Mouse (Mus musculus): ENCODE measurements around the gene Zfp335. TPM values are rescaled to one million over a fixed set of nuclear protein-coding genes. Genes with fewer than 3 reads are reported as not detected.

The Zfp335 gene
- polyA plus RNA-seq (2014; fragmentation: Nextera tagmentation; extraction: Ambion mirVana) = 8.6 and 8.8 TPM in 2 replicates

GRCm38 (mm10) chr2:164911086-164912048 lies at the start of gene Zfp335:
Gene Zfp335 (minus strand): TSS chr2:164911757.
- ATAC-seq (ENCODE audit: low FRiP score) (peak; percentile 89), DNase-seq (ENCODE audit: low spot score) (peak; percentile 95)
- peak within 1 kb of the TSS; percentile 69 for H3K4me2 ChIP-seq (replicated peaks; ENCODE audit: low read depth, low read length)
- peak within 1 kb of the TSS; percentile 53 for H3K4me3 ChIP-seq (ENCODE audit: low read depth, low read length)
- H3K9ac ChIP-seq (ENCODE audit: low read depth, low read length) = peak within 1 kb of the TSS; percentile 83
- H3K27ac ChIP-seq (ENCODE audit: low read depth, low read length) = peak within 1 kb of the TSS; percentile 96
- H3K9me3 ChIP-seq (ENCODE audit: control insufficient read depth, low read length) = 0 out of 2 replicates have a peak, but pooled peaks cover under 1% of the 10 kb centered on the region
- no peaks in the 10 kb centered on the region for H3K27me3 ChIP-seq (ENCODE audit: control insufficient read depth, insufficient read depth, low read length)
- peaks cover 18% of the 10 kb centered on the region for H3K36me3 ChIP-seq (ENCODE audit: control insufficient read depth, insufficient read depth, low read length)
- peaks cover 6% of the 10 kb centered on the region for H3K4me1 ChIP-seq (replicated peaks; ENCODE audit: control insufficient read depth, insufficient read depth, low read length)
- under 1% methylated on average over 74 of the region's 91 CpGs for WGBS

GRCm38 (mm10) chr2:164960716-164961441 lies 49.3 kb upstream of the Zfp335 start, which contains the start of gene Slc12a5:
Gene Slc12a5 (plus strand): TSS chr2:164960802.
- Histone ChIP-seq H3K27ac (ENCODE audit: low read depth, low read length) (no peak within 1 kb of the TSS), H3K4me2 (replicated peaks; ENCODE audit: low read depth, low read length) (peak within 1 kb of the TSS; percentile 50), H3K4me1 (replicated peaks; ENCODE audit: control insufficient read depth, insufficient read depth, low read length) (peaks cover 9% of the 10 kb centered on the region; the same call in 1 of the 2 replicates), H3K36me3 (ENCODE audit: control insufficient read depth, insufficient read depth, low read length) (no peaks in the 10 kb centered on the region), H3K9me3 (ENCODE audit: control insufficient read depth, low read length) (no peaks in the 10 kb centered on the region), H3K4me3 (ENCODE audit: low read depth, low read length) (peak within 1 kb of the TSS; percentile 50), H3K9ac (ENCODE audit: low read depth, low read length) (peak within 1 kb of the TSS; percentile 32), H3K27me3 (ENCODE audit: control insufficient read depth, insufficient read depth, low read length) (no peaks in the 10 kb centered on the region)
- ATAC-seq (ENCODE audit: low FRiP score) (peak; percentile 63), DNase-seq (ENCODE audit: low spot score) (peak; percentile 84)
- 2% methylated on average over 26 of the region's 54 CpGs for WGBS

GRCm38 (mm10) chr2:164957548-164958315 lies 46.2 kb upstream of the Zfp335 start:
- ATAC-seq (ENCODE audit: low FRiP score) = no peak

DNA sequence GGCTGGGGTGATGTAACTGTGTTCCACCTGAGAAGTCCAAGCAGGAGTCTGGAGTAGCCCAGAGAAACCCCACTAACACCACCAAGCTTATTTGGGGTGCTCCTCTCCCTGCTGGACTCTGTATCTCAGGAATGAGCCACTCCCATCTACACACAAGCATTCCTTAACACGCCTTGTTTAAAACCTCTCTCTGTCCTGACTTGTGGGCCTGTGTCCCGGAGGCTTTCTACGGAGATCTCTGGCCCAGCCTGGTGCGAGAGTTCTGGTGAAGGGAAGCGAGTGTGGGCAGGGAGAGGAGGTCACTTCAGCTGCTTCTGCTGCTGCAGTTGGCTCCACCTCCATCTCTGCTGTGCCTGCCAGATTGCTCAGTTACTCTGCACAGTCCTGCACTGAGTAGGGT lies 44.6 kb upstream of the Zfp335 start:
- Histone ChIP-seq H3K9me3 (ENCODE audit: control insufficient read depth, low read length) (no peaks in the 10 kb centered on the region), H3K36me3 (ENCODE audit: control insufficient read depth, insufficient read depth, low read length) (no peaks in the 10 kb centered on the region), H3K9ac (ENCODE audit: low read depth, low read length) (no peak overlapping the region), H3K4me2 (replicated peaks; ENCODE audit: low read depth, low read length) (no peak overlapping the region), H3K4me1 (replicated peaks; ENCODE audit: control insufficient read depth, insufficient read depth, low read length) (peaks cover 4% of the 10 kb centered on the region; the same call in 1 of the 2 replicates), H3K4me3 (ENCODE audit: low read depth, low read length) (no peak overlapping the region), H3K27me3 (ENCODE audit: control insufficient read depth, insufficient read depth, low read length) (peaks cover 7% of the 10 kb centered on the region), H3K27ac (ENCODE audit: low read depth, low read length) (no peak overlapping the region)
- DNase-seq (ENCODE audit: low spot score) (no peak), ATAC-seq (ENCODE audit: low FRiP score) (no peak)
- WGBS = 73% methylated on average over 5 of the region's 5 CpGs

More at GRCm38 (mm10) chr2:164957548-164958315, 46.2 kb upstream of the Zfp335 start:
- H3K27me3 ChIP-seq (ENCODE audit: control insufficient read depth, insufficient read depth, low read length) = no peaks in the 10 kb centered on the region
- H3K4me2 ChIP-seq (replicated peaks; ENCODE audit: low read depth, low read length) = no peak overlapping the region
- H3K27ac ChIP-seq (ENCODE audit: low read depth, low read length) = no peak overlapping the region
- H3K4me3 ChIP-seq (ENCODE audit: low read depth, low read length) = no peak overlapping the region
- H3K9me3 ChIP-seq (ENCODE audit: control insufficient read depth, low read length) = no peaks in the 10 kb centered on the region
- 66% methylated on average over 9 of the region's 9 CpGs for WGBS
- no peak overlapping the region for H3K9ac ChIP-seq (ENCODE audit: low read depth, low read length)
- peaks cover 6% of the 10 kb centered on the region; the same call in 1 of the 2 replicates for H3K4me1 ChIP-seq (replicated peaks; ENCODE audit: control insufficient read depth, insufficient read depth, low read length)
- DNase-seq (ENCODE audit: low spot score) = no peak
- H3K36me3 ChIP-seq (ENCODE audit: control insufficient read depth, insufficient read depth, low read length) = no peaks in the 10 kb centered on the region

DNA sequence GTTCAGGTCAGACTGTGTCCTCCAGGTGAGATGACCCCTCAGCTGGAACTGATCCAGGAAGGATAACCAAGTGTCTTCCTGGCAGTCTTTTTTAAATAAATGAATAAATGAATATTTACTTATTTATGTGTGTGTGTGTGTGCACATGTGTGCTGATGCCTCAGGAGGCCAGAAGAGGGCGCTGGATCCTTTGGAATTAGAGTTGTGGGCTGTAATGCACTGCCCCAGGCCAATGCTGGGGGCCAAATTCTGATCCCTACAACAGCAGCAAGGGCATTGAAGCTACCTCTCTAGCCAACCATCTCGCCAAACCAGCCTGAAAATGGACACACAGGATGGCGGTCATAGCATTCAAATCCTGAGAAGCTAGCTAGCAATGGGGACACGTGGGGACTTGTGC lies 44.2 kb upstream of the Zfp335 start:
- 78% methylated on average over 4 of the region's 4 CpGs for WGBS
- Histone ChIP-seq H3K9ac (ENCODE audit: low read depth, low read length) (no peak overlapping the region), H3K36me3 (ENCODE audit: control insufficient read depth, insufficient read depth, low read length) (no peaks in the 10 kb centered on the region), H3K4me1 (replicated peaks; ENCODE audit: control insufficient read depth, insufficient read depth, low read length) (no peaks in the 10 kb centered on the region; the same call in 1 of the 2 replicates), H3K27ac (ENCODE audit: low read depth, low read length) (no peak overlapping the region), H3K4me2 (replicated peaks; ENCODE audit: low read depth, low read length) (no peak overlapping the region), H3K27me3 (ENCODE audit: control insufficient read depth, insufficient read depth, low read length) (peaks cover 12% of the 10 kb centered on the region), H3K9me3 (ENCODE audit: control insufficient read depth, low read length) (no peaks in the 10 kb centered on the region), H3K4me3 (ENCODE audit: low read depth, low read length) (no peak overlapping the region)
- no peak for DNase-seq (ENCODE audit: low spot score)
- ATAC-seq (ENCODE audit: low FRiP score) = no peak

DNA sequence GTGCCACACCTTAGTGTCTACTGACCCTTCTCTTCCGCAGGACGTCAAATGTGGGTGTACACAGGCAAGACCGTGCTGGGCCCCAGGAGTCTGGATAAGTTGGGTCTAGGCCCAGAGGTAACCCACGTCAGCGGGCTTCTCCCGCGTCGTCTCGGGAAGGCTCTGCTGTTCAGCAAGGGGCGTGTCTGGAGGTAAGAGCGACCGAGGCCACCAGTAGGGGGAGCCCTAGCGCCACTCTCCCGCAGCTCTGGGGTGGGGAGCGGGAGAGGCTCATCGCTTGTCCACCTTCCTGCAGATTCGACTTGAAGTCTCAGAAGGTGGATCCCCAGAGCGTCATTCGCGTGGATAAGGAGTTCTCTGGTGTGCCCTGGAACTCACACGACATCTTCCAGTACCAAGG lies 41.7 kb upstream of the Zfp335 start:
- ATAC-seq (ENCODE audit: low FRiP score) (peak; percentile 63), DNase-seq (ENCODE audit: low spot score) (peak; percentile 92)
- peaks cover 37% of the 10 kb centered on the region for H3K27me3 ChIP-seq (ENCODE audit: control insufficient read depth, insufficient read depth, low read length)
- H3K9me3 ChIP-seq (ENCODE audit: control insufficient read depth, low read length) = no peaks in the 10 kb centered on the region
- H3K4me1 ChIP-seq (replicated peaks; ENCODE audit: control insufficient read depth, insufficient read depth, low read length) = no peaks in the 10 kb centered on the region; the same call in 1 of the 2 replicates
- no peaks in the 10 kb centered on the region for H3K36me3 ChIP-seq (ENCODE audit: control insufficient read depth, insufficient read depth, low read length)
- no peak overlapping the region for H3K27ac ChIP-seq (ENCODE audit: low read depth, low read length)
- no peak overlapping the region for H3K9ac ChIP-seq (ENCODE audit: low read depth, low read length)
- WGBS = under 1% methylated on average over 21 of the region's 21 CpGs
- H3K4me2 ChIP-seq (replicated peaks; ENCODE audit: low read depth, low read length) = no peak overlapping the region
- no peak overlapping the region for H3K4me3 ChIP-seq (ENCODE audit: low read depth, low read length)

DNA sequence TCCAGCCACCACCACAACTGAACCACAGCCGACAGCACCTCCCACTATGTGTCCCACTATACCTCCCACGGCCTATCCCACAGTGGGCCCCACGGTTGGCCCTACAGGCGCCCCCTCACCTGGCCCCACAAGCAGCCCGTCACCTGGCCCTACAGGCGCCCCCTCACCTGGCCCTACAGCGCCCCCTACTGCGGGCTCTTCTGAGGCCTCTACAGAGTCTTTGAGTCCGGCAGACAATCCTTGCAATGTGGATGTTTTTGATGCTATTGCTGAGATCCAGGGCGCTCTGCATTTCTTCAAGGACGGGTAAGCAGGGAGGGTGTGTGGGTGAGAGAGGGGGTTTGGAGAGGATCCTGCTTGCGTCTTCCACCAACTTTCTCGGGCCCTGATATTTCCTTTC lies 40.9 kb upstream of the Zfp335 start:
- H3K36me3 ChIP-seq (ENCODE audit: control insufficient read depth, insufficient read depth, low read length) = no peaks in the 10 kb centered on the region
- no peak overlapping the region for H3K9ac ChIP-seq (ENCODE audit: low read depth, low read length)
- no peak overlapping the region for H3K4me3 ChIP-seq (ENCODE audit: low read depth, low read length)
- H3K27ac ChIP-seq (ENCODE audit: low read depth, low read length) = no peak overlapping the region
- peaks cover 44% of the 10 kb centered on the region for H3K27me3 ChIP-seq (ENCODE audit: control insufficient read depth, insufficient read depth, low read length)
- H3K9me3 ChIP-seq (ENCODE audit: control insufficient read depth, low read length) = no peaks in the 10 kb centered on the region
- no peak overlapping the region for H3K4me2 ChIP-seq (replicated peaks; ENCODE audit: low read depth, low read length)
- ATAC-seq (ENCODE audit: low FRiP score) (no peak), DNase-seq (ENCODE audit: low spot score) (peak; percentile 29)
- no peaks in the 10 kb centered on the region; the same call in 1 of the 2 replicates for H3K4me1 ChIP-seq (replicated peaks; ENCODE audit: control insufficient read depth, insufficient read depth, low read length)
- 41% methylated on average over 13 of the region's 13 CpGs for WGBS

- no peaks in the 10 kb centered on the region for H3K9me3 ChIP-seq (ENCODE audit: control insufficient read depth, low read length)
- H3K9ac ChIP-seq (ENCODE audit: low read depth, low read length) = no peak overlapping the region
- no peak overlapping the region for H3K4me2 ChIP-seq (replicated peaks; ENCODE audit: low read depth, low read length)
- H3K27me3 ChIP-seq (ENCODE audit: control insufficient read depth, insufficient read depth, low read length) = peaks cover 49% of the 10 kb centered on the region
- 81% methylated on average over 4 of the region's 4 CpGs for WGBS
- H3K4me1 ChIP-seq (replicated peaks; ENCODE audit: control insufficient read depth, insufficient read depth, low read length) = no peaks in the 10 kb centered on the region; the same call in 1 of the 2 replicates
- H3K36me3 ChIP-seq (ENCODE audit: control insufficient read depth, insufficient read depth, low read length) = no peaks in the 10 kb centered on the region
- no peak for DNase-seq (ENCODE audit: low spot score)
- H3K27ac ChIP-seq (ENCODE audit: low read depth, low read length) = no peak overlapping the region
- no peak for ATAC-seq (ENCODE audit: low FRiP score)
- no peak overlapping the region for H3K4me3 ChIP-seq (ENCODE audit: low read depth, low read length)
Measured at GRCm38 (mm10) chr2:164951745-164952144, 40.2 kb upstream of the Zfp335 start.
